Mouse (Mus musculus) cerebral cortex, adult 2 months (tissue): ENCODE results near the gene Cldn20.

Experiments used
- WGBS: fragments of 180-500 bp; shearing (Covaris S2); methylation state at CpG from one replicate; pipeline ENCODE4 v1.1.7; 2018; 5-methylcytosine and 5-hydroxymethylcytosine counted together

Cldn20 gene

GRCm38 (mm10) chr17:3529523-3529922, 2.8 kb upstream of the Cldn20 start:
- 44% methylated on average over 3 of the region's 3 CpGs for whole genome bisulfite sequencing

GRCm38 (mm10) chr17:3530549-3530948, 1.8 kb upstream of the Cldn20 start:
- WGBS: 85% methylated on average over 7 of the region's 7 CpGs

- 50% methylated on average over 1 of the region's 1 CpGs for WGBS
Observed at GRCm38 (mm10) chr17:3531641-3532040, 713 bp upstream of the Cldn20 start.

GRCm38 (mm10) chr17:3533425-3533824, 1.1 kb downstream of the Cldn20 start:
- 31% methylated on average over 1 of the region's 1 CpGs for WGBS

GRCm38 (mm10) chr17:3540304-3540703, 8.0 kb downstream of the Cldn20 start:
- 92% methylated on average over 2 of the region's 2 CpGs for WGBS

- 86% methylated on average over 5 of the region's 5 CpGs for WGBS
Observed at GRCm38 (mm10) chr17:3541033-3541432, 8.7 kb downstream of the Cldn20 start.

GRCm38 (mm10) chr17:3547725-3548124, 15.4 kb downstream of the Cldn20 start:
- 56% methylated on average over 7 of the region's 7 CpGs for whole genome bisulfite sequencing

- 61% methylated on average over 1 of the region's 1 CpGs for WGBS
Observed at GRCm38 (mm10) chr17:3556251-3556650, 23.9 kb downstream of the Cldn20 start.

GRCm38 (mm10) chr17:3557331-3558311, 25.3 kb downstream of the Cldn20 start, which contains the start of gene Tfb1m:
Gene Tfb1m, minus strand, starts transcription at chr17:3557781.
- WGBS: under 1% methylated on average over 60 of the region's 60 CpGs

- WGBS: 49% methylated on average over 9 of the region's 9 CpGs
Observed at GRCm38 (mm10) chr17:3558356-3558870, 26.1 kb downstream of the Cldn20 start.

- WGBS: 54% methylated on average over 3 of the region's 3 CpGs
Observed at GRCm38 (mm10) chr17:3560534-3560933, 28.2 kb downstream of the Cldn20 start.

GRCm38 (mm10) chr17:3562405-3562804, 30.1 kb downstream of the Cldn20 start:
- WGBS: 63% methylated on average over 8 of the region's 8 CpGs

GRCm38 (mm10) chr17:3570876-3571275, 38.5 kb downstream of the Cldn20 start:
- whole genome bisulfite sequencing: 3% methylated on average over 12 of the region's 12 CpGs
